Mouse (Mus musculus): ENCODE measurements at regions not wholly inside any gene's neighbourhood (a gene's known extent, or its start where the extent isn't known, plus 50 kb on each side); places are given as distances from the start of the nearest gene placed in this dataset.

- TF ChIP-seq POLR2AphosphoS2 (IDR thresholded peaks at IDR 0.05; ENCODE audit: insufficient read length, low read depth) (no peak), MYOG (IDR thresholded peaks at IDR 0.05; ENCODE audit: control insufficient read depth in 1 of 3, insufficient read depth in 1 of 3, insufficient read length in 2 of 3, low read depth in 2 of 3) (no peak)
Observed at GRCm38 (mm10) chr10:120551851-120552281, 75.6 kb upstream of the Hmga2 start.
